Mouse (Mus musculus) bone marrow, adult 2 months (tissue): ENCODE results near the gene B3gnt2. TPM values are rescaled to one million over a fixed set of nuclear protein-coding genes. Genes with fewer than 3 reads are reported as not detected.

Source experiments
- H3K27ac ChIP-seq: fragments of 200-500 bp; 2 replicates; pipeline ENCODE4 v1.5.1; 2012; ENCODE audit warnings: low read depth, mild to moderate bottlenecking, control low read depth, inconsistent platforms, low read length; ENCODE audit not compliant: control insufficient read depth, poor library complexity, insufficient read depth
- H3K4me1 ChIP-seq: fragments of 200-500 bp; 2 replicates; pipeline ENCODE4 v1.6.1; 2011; ENCODE audit warnings: low read length; ENCODE audit not compliant: control insufficient read depth, insufficient read depth
- H3K4me3 ChIP-seq: fragments of 200-500 bp; replicated peaks from 2 replicates; pipeline ENCODE3; 2011; ENCODE audit warnings: mild to moderate bottlenecking, low read depth, low read length, control low read depth; ENCODE audit not compliant: control insufficient read depth
- CTCF ChIP-seq: fragments of 200-500 bp; IDR thresholded peaks from 2 replicates; pipeline ENCODE4 v1.5.1; 2011; ENCODE audit warnings: low read length, control low read depth; ENCODE audit not compliant: control insufficient read depth, insufficient read depth
- POLR2A ChIP-seq: fragments of 200-500 bp; IDR thresholded peaks from 2 replicates; pipeline ENCODE4 v1.6.1; 2011; ENCODE audit warnings: low read depth, mild to moderate bottlenecking, control low read depth, low read length, borderline replicate concordance; ENCODE audit not compliant: control insufficient read depth
- WGBS: fragments of 180-500 bp; shearing (Covaris S2); methylation state at CpG from one replicate; pipeline ENCODE4 v1.1.7; 2018; 5-methylcytosine and 5-hydroxymethylcytosine counted together
- polyA plus RNA-seq: library from polyadenylated mRNA; stranded (reverse); fragments of >200 nt; gene quantifications from 2 replicates; pipeline ENCODE4 v1.2.4, GENCODE M21; 2011; ENCODE audit warnings: low replicate concordance; ENCODE audit not compliant: missing spikeins, insufficient read depth, insufficient read length

B3gnt2 gene
- polyA plus RNA-seq, 1 experiment = 6.2 TPM

- 35% methylated on average over 7 of the region's 7 CpGs for WGBS
- TF ChIP-seq CTCF (no peak), POLR2A (no peak)
- H3K4me3 ChIP-seq = no peak overlapping the region
- H3K4me1 ChIP-seq = peaks cover 6% of the 10 kb centered on the region; the same call in 1 of the 2 replicates
- no peak overlapping the region for H3K27ac ChIP-seq
Observed at GRCm38 (mm10) chr11:22891876-22892275, 31.1 kb upstream of the B3gnt2 start.

GRCm38 (mm10) chr11:22891242-22891641 is 30.5 kb upstream of the B3gnt2 start:
- WGBS = 12% methylated on average over 9 of the region's 9 CpGs
- H3K4me1 ChIP-seq = peaks cover 6% of the 10 kb centered on the region; the same call in 1 of the 2 replicates
- TF ChIP-seq CTCF (no peak), POLR2A (no peak)
- H3K27ac ChIP-seq = no peak overlapping the region
- H3K4me3 ChIP-seq = no peak overlapping the region

- H3K4me3 ChIP-seq = no peak overlapping the region
- WGBS = 89% methylated on average over 3 of the region's 3 CpGs
- no peak overlapping the region for H3K27ac ChIP-seq
- no peak for TF ChIP-seq CTCF
- TF ChIP-seq POLR2A = no peak
- peaks cover 6% of the 10 kb centered on the region; the same call in 1 of the 2 replicates for H3K4me1 ChIP-seq
Observed at GRCm38 (mm10) chr11:22889224-22889623, 28.5 kb upstream of the B3gnt2 start.

- 87% methylated on average over 4 of the region's 4 CpGs for WGBS
Observed at GRCm38 (mm10) chr11:22886991-22887390, 26.2 kb upstream of the B3gnt2 start.

GRCm38 (mm10) chr11:22885350-22885749 is 24.6 kb upstream of the B3gnt2 start:
- Histone ChIP-seq H3K4me3 (no peak overlapping the region), H3K27ac (no peak overlapping the region), H3K4me1 (no peaks in the 10 kb centered on the region; the same call in 1 of the 2 replicates)
- no peak for TF ChIP-seq POLR2A
- no peak for TF ChIP-seq CTCF
- WGBS = 70% methylated on average over 1 of the region's 1 CpGs

More at GRCm38 (mm10) chr11:22886991-22887390, 26.2 kb upstream of the B3gnt2 start:
- TF ChIP-seq CTCF (no peak), POLR2A (no peak)
- Histone ChIP-seq H3K4me3 (no peak overlapping the region), H3K27ac (no peak overlapping the region), H3K4me1 (peaks cover 5% of the 10 kb centered on the region; the same call in 1 of the 2 replicates)

- Histone ChIP-seq H3K4me3 (no peak overlapping the region), H3K4me1 (no peaks in the 10 kb centered on the region; the same call in 1 of the 2 replicates), H3K27ac (no peak overlapping the region)
- WGBS = 76% methylated on average over 2 of the region's 2 CpGs
- no peak for TF ChIP-seq POLR2A
- TF ChIP-seq CTCF = no peak
Observed at GRCm38 (mm10) chr11:22883676-22884075, 22.9 kb upstream of the B3gnt2 start.

- Histone ChIP-seq H3K4me3 (no peak overlapping the region), H3K27ac (no peak overlapping the region), H3K4me1 (no peaks in the 10 kb centered on the region; the same call in 1 of the 2 replicates)
- TF ChIP-seq CTCF (no peak), POLR2A (no peak)
Observed at GRCm38 (mm10) chr11:22882926-22883325, 22.2 kb upstream of the B3gnt2 start.

GRCm38 (mm10) chr11:22880383-22881172 is 19.8 kb upstream of the B3gnt2 start:
- 77% methylated on average over 3 of the region's 3 CpGs for WGBS
- TF ChIP-seq POLR2A (no peak), CTCF (no peak)
- no peak overlapping the region for H3K4me3 ChIP-seq
- H3K4me1 ChIP-seq = no peaks in the 10 kb centered on the region; the same call in 1 of the 2 replicates
- H3K27ac ChIP-seq = no peak overlapping the region
